Mouse (Mus musculus): ENCODE data around the gene Cfap52.

GRCm38 (mm10) chr11:67973225-67973624 lies 7.8 kb upstream of the Cfap52 start:
- TF ChIP-seq TAL1 (conservative IDR thresholded peaks at IDR 0.05; ENCODE audit: low read depth, low read length) (no peak), CTCF (IDR thresholded peaks at IDR 0.05; ENCODE audit: low read depth, low read length) (no peak), GATA2 (IDR thresholded peaks at IDR 0.05; ENCODE audit: borderline replicate concordance, low read depth, low read length) (no peak)
